Comparison of ENCODE assay signal across 28 mouse cellular contexts in genomic region chr5:115486726-115487125, GRCm38 (mm10). TPM values are rescaled to one million over a fixed set of nuclear protein-coding genes. Genes with fewer than 3 reads are reported as not detected.
"Had no signal": no experiment of that assay in that cellular context is flagged by ENCODE, and none has a peak within 500 bp of the region (broad histone marks: within the 10 kb centered on the region; RNA-seq: fewer than 3 reads in every experiment).

No protein-coding gene starts in this region.

- H3K27me3 ChIP-seq: intestine, embryonic 15.5 days; liver, embryonic 13.5 days; liver, embryonic 15.5 days had no signal

- H3K4me3 ChIP-seq: gastrocnemius, adult 2 months; heart, adult 2 months; heart, embryonic 10.5 days; heart, embryonic 12.5 days; hindbrain, embryonic 10.5 days; hindbrain, embryonic 12.5 days; intestine, embryonic 15.5 days; layer of hippocampus, adult 2 months; left cerebral cortex, adult 2 months; limb, embryonic 10.5 days; limb, embryonic 12.5 days; liver, embryonic 13.5 days; liver, embryonic 15.5 days had no signal

- H3K4me2 ChIP-seq: heart, embryonic 12.5 days; hindbrain, embryonic 12.5 days; hindbrain, embryonic 14.5 days; intestine, embryonic 15.5 days; limb, embryonic 12.5 days; liver, embryonic 13.5 days; liver, embryonic 15.5 days had no signal

- H3K9ac ChIP-seq: heart, embryonic 12.5 days; hindbrain, embryonic 12.5 days; hindbrain, embryonic 14.5 days; intestine, embryonic 15.5 days; limb, embryonic 12.5 days; liver, embryonic 13.5 days; liver, embryonic 15.5 days had no signal

- DNase-seq: gastrocnemius, adult 2 months; gastrocnemius, postnatal 10 days; gastrocnemius, postnatal 25 days; heart, adult 2 months; heart, postnatal 10 days; heart, postnatal 4 days; kidney, adult 18-20 months; kidney, adult 8-10 months; kidney, postnatal 10 days; kidney, postnatal 25 days; kidney, postnatal 4 days; liver, embryonic 13.5 days had no signal

- ATAC-seq: hindbrain, embryonic 16.5 days; inflammation-experienced regulatory T-cells, adult 6 months; intestine, embryonic 15.5 days; intestine, postnatal 0 days had no signal

- H3K36me3 ChIP-seq: hindbrain, embryonic 10.5 days; hindbrain, embryonic 12.5 days; intestine, embryonic 15.5 days; limb, embryonic 10.5 days; limb, embryonic 12.5 days; liver, embryonic 13.5 days; liver, embryonic 15.5 days had no signal

- H3K9me3 ChIP-seq: heart, embryonic 10.5 days; heart, embryonic 12.5 days; hindbrain, embryonic 10.5 days; hindbrain, embryonic 12.5 days; intestine, embryonic 15.5 days; limb, embryonic 10.5 days; limb, embryonic 12.5 days; liver, embryonic 13.5 days; liver, embryonic 15.5 days had no signal

- H3K27ac ChIP-seq: gastrocnemius, adult 2 months; heart, adult 2 months; heart, embryonic 10.5 days; hindbrain, embryonic 10.5 days; hindbrain, embryonic 12.5 days; hindbrain, embryonic 14.5 days; intestine, embryonic 15.5 days; layer of hippocampus, adult 2 months; left cerebral cortex, adult 2 months; limb, embryonic 10.5 days; limb, embryonic 12.5 days; liver, embryonic 13.5 days; liver, embryonic 15.5 days had no signal

RNA-seq across cellular contexts. Expression of gene Pla2g1b, which starts 20.7 kb away (rescaled TPM):
- polyA plus RNA-seq: heart, adult 2 months; heart, embryonic 14.5 days; hindbrain, embryonic 12.5 days; hindbrain, embryonic 14.5 days; hindbrain, embryonic 16.5 days; inflammation-experienced regulatory T-cells, adult 6 months; limb, embryonic 10.5 days; limb, embryonic 12.5 days; limb, embryonic 14.5 days; liver, embryonic 13.5 days; liver, embryonic 15.5 days had no signal

RNA-seq across cellular contexts. Expression of gene Msi1, which starts 57.3 kb away (rescaled TPM):
- polyA plus RNA-seq: inflammation-experienced regulatory T-cells, adult 6 months had no signal
